Mouse (Mus musculus) adrenal gland, postnatal 4 days (tissue): ENCODE results near the gene Amot. TPM values are rescaled to one million over a fixed set of nuclear protein-coding genes. Genes with fewer than 3 reads are reported as not detected.

Source experiments
- DNase-seq, 2 experiments: peaks; one replicate each; pipeline ENCODE4 v3.0.0; 2021 to 2022; ENCODE audit warnings: low spot score in 2 of 2, mixed read lengths in 2 of 2
- long read RNA-seq, 2 experiments: library from polyadenylated mRNA; stranded (forward); transcript quantifications; one replicate each; pipeline ENCODE4 v2.0.0; 2021
- total RNA-seq, 2 experiments: library from RNA; stranded (reverse); gene quantifications; 2 replicates each; pipeline ENCODE4 v1.2.3; 2021

The Amot gene
- total RNA-seq = 10 to 100 TPM; 18.2 to 19.5 TPM
- long read RNA-seq, experiment 1, partial matches to known transcripts = 0 of 1 reads
- long read RNA-seq, experiment 1, other reads (novel, unspliced or antisense) = 1 of 1 reads
- long read RNA-seq, experiment 2 = 0 reads

GRCm38 (mm10) chrX:145504717-145505415 is at the start of gene Amot:
Amot (minus strand) TSS chrX:145505181.
- DNase-seq = peak; percentile 56 to 68

GRCm38 (mm10) chrX:145545060-145545459 is 40.1 kb upstream of the Amot start:
- no peak for DNase-seq

- DNase-seq = no peak
These were observed 38.9 kb upstream of the Amot start for GRCm38 (mm10) chrX:145543602-145544490.

GRCm38 (mm10) chrX:145541050-145541449 is 36.1 kb upstream of the Amot start:
- no peak for DNase-seq

- no peak for DNase-seq
These were observed 35.3 kb upstream of the Amot start for GRCm38 (mm10) chrX:145540321-145540720.

- DNase-seq = no peak
These were observed 24.6 kb upstream of the Amot start for GRCm38 (mm10) chrX:145529602-145530001.

- no peak for DNase-seq
These were observed 11.5 kb upstream of the Amot start for GRCm38 (mm10) chrX:145516322-145517066.

GRCm38 (mm10) chrX:145515498-145516158 is 10.6 kb upstream of the Amot start:
- DNase-seq = no peak

- no peak for DNase-seq
These were observed 5.7 kb upstream of the Amot start for GRCm38 (mm10) chrX:145510675-145511074.

- peak; percentile 13 to 16 for DNase-seq
These were observed 648 bp upstream of the Amot start for GRCm38 (mm10) chrX:145505457-145506201.

GRCm38 (mm10) chrX:145501666-145502355 is 3.2 kb downstream of the Amot start:
- DNase-seq = no peak

- DNase-seq = no peak
These were observed 5.9 kb downstream of the Amot start for GRCm38 (mm10) chrX:145499101-145499500.

GRCm38 (mm10) chrX:145498691-145499090 is 6.3 kb downstream of the Amot start:
- DNase-seq = no peak

- no peak for DNase-seq
These were observed 7.5 kb downstream of the Amot start for GRCm38 (mm10) chrX:145497486-145497885.

GRCm38 (mm10) chrX:145495381-145495780 is 9.6 kb downstream of the Amot start:
- no peak for DNase-seq

- DNase-seq = no peak
These were observed 14.2 kb downstream of the Amot start for GRCm38 (mm10) chrX:145490821-145491220.

GRCm38 (mm10) chrX:145490417-145490816 is 14.6 kb downstream of the Amot start:
- no peak for DNase-seq

- DNase-seq = no peak
These were observed 15.0 kb downstream of the Amot start for GRCm38 (mm10) chrX:145489950-145490349.

- DNase-seq = no peak
These were observed 19.5 kb downstream of the Amot start for GRCm38 (mm10) chrX:145485495-145485894.
